Mouse (Mus musculus): ENCODE data around the gene Prss28. TPM values are rescaled to one million over a fixed set of nuclear protein-coding genes. Genes with fewer than 3 reads are reported as not detected.

The Prss28 gene
- total RNA-seq (2012; rRNA removed) = not detected in 2 replicates
- not detected in 2 replicates for total RNA-seq (2014; rRNA removed)
- polyA plus RNA-seq (2012; ENCODE audit: insufficient read length, low read depth) = not detected in 2 replicates

GRCm38 (mm10) chr17:25308346-25308745 is at the start of gene Prss28:
Prss28 (plus strand) TSS chr17:25308646.
- in situ Hi-C loops (cut with MboI; ENCODE audit: low pct_ligation_motif_present, low pct_unique_long_range_greater_than_20kb, low sequenced_read_pairs) = no loop called here

DNA sequence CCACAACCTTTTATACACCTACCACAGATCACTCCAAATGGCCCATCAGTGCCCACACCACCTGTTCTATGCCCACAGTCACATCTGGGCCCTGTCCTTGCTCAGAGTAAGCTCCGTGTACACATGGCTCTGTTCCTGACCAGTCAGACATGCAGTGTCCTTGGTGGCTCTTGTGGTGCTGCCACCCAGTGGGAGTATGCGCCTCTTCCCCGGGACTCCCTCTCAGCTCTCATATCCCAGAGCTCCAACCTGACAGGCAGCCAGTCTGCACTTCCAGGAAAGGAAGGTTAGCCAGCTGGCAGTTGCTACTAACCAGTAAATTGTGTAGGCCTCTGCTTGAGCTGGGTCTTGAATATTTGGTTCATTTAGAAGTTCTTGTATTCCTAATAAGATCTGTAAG is 44.0 kb upstream of the Prss28 start:
- Histone ChIP-seq H3K9ac (ENCODE audit: insufficient read depth, low read depth) (no peak overlapping the region), H3K27ac (ENCODE audit: insufficient read depth, low read depth) (no peak overlapping the region), H3K4me3 (replicated peaks in 1 of 3; ENCODE audit: low read depth in 2 of 3, low read length in 2 of 3, poor library complexity in 1 of 3) (no peak overlapping the region), H3K36me3 (replicated peaks in 1 of 2; ENCODE audit: control insufficient read depth in 1 of 2, insufficient read depth in 1 of 2, low read length in 1 of 2) (peaks cover 81 to 82% of the 10 kb centered on the region in 2 experiments), H3K79me2 (replicated peaks; ENCODE audit: control insufficient read depth, extremely low read depth, insufficient read depth, poor library complexity, severe bottlenecking) (peaks cover 33% of the 10 kb centered on the region), H3K27me3 (replicated peaks) (no peaks in the 10 kb centered on the region), H3K9me3 (replicated peaks; ENCODE audit: low read length) (no peaks in the 10 kb centered on the region), H3K4me1 (ENCODE audit: control insufficient read depth in 1 of 2, insufficient read depth in 2 of 2) (peaks cover 0 to 2% of the 10 kb centered on the region in 2 experiments; a peak in 1 of 4 replicates), H3K4me2 (ENCODE audit: insufficient read depth, low read depth, poor library complexity, severe bottlenecking) (no peak overlapping the region)
- in situ Hi-C loops (cut with MboI; ENCODE audit: low pct_ligation_motif_present, low pct_unique_long_range_greater_than_20kb, low sequenced_read_pairs) = no loop called here
- TF ChIP-seq EP300 (IDR thresholded peaks at IDR 0.05; ENCODE audit: low read length) = no peak
- TF ChIP-seq CTCF (conservative IDR thresholded peaks at IDR 0.05 in 1 of 2, IDR thresholded peaks at IDR 0.05 in 1 of 2; ENCODE audit: low read depth in 2 of 2, low read length in 2 of 2) = peak in 1 of 2 experiments; percentile 43; a peak in 2 of 4 replicates
- TF ChIP-seq SMC3 (IDR thresholded peaks at IDR 0.05; ENCODE audit: low read depth, low read length) = peak; percentile 27; the same call in 1 of the 2 replicates
- dilution Hi-C loops (cut with MboI; ENCODE audit: extremely low pct_ligation_motif_present, extremely low pct_unique_long_range_greater_than_20kb, low sequenced_read_pairs) = no loop called here
- DNase-seq (ENCODE audit: extremely low read depth) = no peak

More at GRCm38 (mm10) chr17:25308346-25308745, at the start of gene Prss28:
- no peaks in the 10 kb centered on the region for H3K79me2 ChIP-seq (replicated peaks; ENCODE audit: control insufficient read depth, extremely low read depth, insufficient read depth, poor library complexity, severe bottlenecking)
- dilution Hi-C loops (cut with MboI; ENCODE audit: extremely low pct_ligation_motif_present, extremely low pct_unique_long_range_greater_than_20kb, low sequenced_read_pairs) = no loop called here
- H3K36me3 ChIP-seq (replicated peaks in 1 of 2; ENCODE audit: control insufficient read depth in 1 of 2, insufficient read depth in 1 of 2, low read length in 1 of 2) = no peaks in the 10 kb centered on the region
- no peak within 1 kb of the TSS for H3K4me3 ChIP-seq (replicated peaks in 1 of 3; ENCODE audit: low read depth in 2 of 3, low read length in 2 of 3, poor library complexity in 1 of 3)
- no peak within 1 kb of the TSS for H3K9ac ChIP-seq (ENCODE audit: insufficient read depth, low read depth)
- no peak for TF ChIP-seq ZMIZ1 (IDR thresholded peaks at IDR 0.05; ENCODE audit: low read depth, low read length)
- no peak for TF ChIP-seq TBP (conservative IDR thresholded peaks at IDR 0.05; ENCODE audit: low read depth, low read length)
- H3K9me3 ChIP-seq (replicated peaks; ENCODE audit: low read length) = peaks cover 8% of the 10 kb centered on the region
- DNase-seq (ENCODE audit: extremely low read depth) = no peak
- H3K4me2 ChIP-seq (ENCODE audit: insufficient read depth, low read depth, poor library complexity, severe bottlenecking) = no peak within 1 kb of the TSS
- no peaks in the 10 kb centered on the region for H3K4me1 ChIP-seq (ENCODE audit: control insufficient read depth in 1 of 2, insufficient read depth in 2 of 2)
- H3K27me3 ChIP-seq (replicated peaks) = peaks cover 91% of the 10 kb centered on the region
- H3K27ac ChIP-seq (ENCODE audit: insufficient read depth, low read depth) = no peak within 1 kb of the TSS

DNA sequence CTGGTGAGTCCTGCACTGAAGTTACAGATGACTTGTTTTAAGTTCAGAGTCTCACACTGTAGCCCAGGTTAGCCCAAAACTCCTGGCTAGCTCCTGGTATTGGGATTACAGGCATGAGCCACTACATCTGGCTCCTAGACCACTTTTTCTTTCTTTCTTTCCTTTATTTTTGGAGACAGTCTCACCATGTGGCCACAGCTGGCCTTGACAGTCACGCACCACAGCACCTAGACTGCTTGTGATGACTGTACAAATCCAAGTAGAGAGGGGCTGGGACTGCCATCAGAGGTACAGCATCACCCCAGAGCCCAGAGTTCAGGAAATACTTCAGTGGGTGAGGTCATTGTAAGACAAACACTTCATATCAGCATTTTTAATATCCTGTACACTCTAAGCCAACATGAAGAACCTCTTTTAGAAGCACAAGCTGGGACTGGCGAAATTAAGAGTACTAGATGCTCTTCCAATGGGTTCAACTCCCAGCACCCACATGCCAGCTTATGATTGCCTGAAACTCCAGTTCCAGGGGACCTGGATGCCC is 37.6 kb upstream of the Prss28 start:
- dilution Hi-C loops (cut with MboI; ENCODE audit: extremely low pct_ligation_motif_present, extremely low pct_unique_long_range_greater_than_20kb, low sequenced_read_pairs) (no loop called here), in situ Hi-C loops (cut with MboI; ENCODE audit: low pct_ligation_motif_present, low pct_unique_long_range_greater_than_20kb, low sequenced_read_pairs) (loop anchor here (5.0 to 10.0 kb wide), 2 partner anchors 34 to 86 kb away; partner anchors contain the start of genes BC003965 and Unkl)
- Histone ChIP-seq H3K9ac (ENCODE audit: insufficient read depth, low read depth) (peak overlapping the region; percentile 100), H3K36me3 (replicated peaks in 1 of 2; ENCODE audit: control insufficient read depth in 1 of 2, insufficient read depth in 1 of 2, low read length in 1 of 2) (peaks cover 41 to 56% of the 10 kb centered on the region in 2 experiments), H3K27ac (ENCODE audit: insufficient read depth, low read depth) (no peak overlapping the region), H3K4me3 (replicated peaks in 1 of 3; ENCODE audit: low read depth in 2 of 3, low read length in 2 of 3, poor library complexity in 1 of 3) (no peak overlapping the region), H3K4me2 (ENCODE audit: insufficient read depth, low read depth, poor library complexity, severe bottlenecking) (peak overlapping the region; percentile 89), H3K4me1 (ENCODE audit: control insufficient read depth in 1 of 2, insufficient read depth in 2 of 2) (peaks cover 11 to 36% of the 10 kb centered on the region in 2 experiments), H3K27me3 (replicated peaks) (peaks cover under 1% of the 10 kb centered on the region), H3K79me2 (replicated peaks; ENCODE audit: control insufficient read depth, extremely low read depth, insufficient read depth, poor library complexity, severe bottlenecking) (peaks cover 70% of the 10 kb centered on the region), H3K9me3 (replicated peaks; ENCODE audit: low read length) (no peaks in the 10 kb centered on the region)
- TF ChIP-seq USF2 (conservative IDR thresholded peaks at IDR 0.05; ENCODE audit: low read depth, low read length) = no peak
- TF ChIP-seq SIN3A (IDR thresholded peaks at IDR 0.05; ENCODE audit: low read length) = peak; percentile 92
- TF ChIP-seq ETS1 (conservative IDR thresholded peaks at IDR 0.05; ENCODE audit: low read depth, low read length) = peak; percentile 87
- TF ChIP-seq MYC (IDR thresholded peaks at IDR 0.05; ENCODE audit: low read depth, low read length) = peak; percentile 66; the same call in 1 of the 2 replicates
- no peak for TF ChIP-seq ZNF384 (IDR thresholded peaks at IDR 0.05; ENCODE audit: low read depth, low read length)
- TF ChIP-seq JUN (IDR thresholded peaks at IDR 0.05; ENCODE audit: insufficient read depth, low read depth, low read length) = peak; percentile 34; the same call in 1 of the 2 replicates
- TF ChIP-seq GABPA (IDR thresholded peaks at IDR 0.05; ENCODE audit: insufficient replicate concordance, low read depth, low read length) = no peak
- peak; percentile 68 for DNase-seq (ENCODE audit: extremely low read depth)
